Mouse (Mus musculus): ENCODE measurements around the gene Chil3. TPM values are rescaled to one million over a fixed set of nuclear protein-coding genes. Genes with fewer than 3 reads are reported as not detected.
"Not testable (repeated sequence)": the region's sequence is repeated elsewhere in the genome, so short reads cannot be mapped to it uniquely, and the experiment has no call there.

Gene Chil3
- total and polyA plus RNA-seq, 3 experiments = not detected

GRCm38 (mm10) chr3:106187991-106188390 lies 20.6 kb upstream of the Chil3 start:
- no peak overlapping the region for H3K4me3 ChIP-seq (replicated peaks in 1 of 3; ENCODE audit: low read depth in 2 of 3, low read length in 2 of 3, poor library complexity in 1 of 3)
- no peak overlapping the region for H3K4me2 ChIP-seq (ENCODE audit: insufficient read depth, low read depth, poor library complexity, severe bottlenecking)
- dilution Hi-C loops (cut with MboI; ENCODE audit: extremely low pct_ligation_motif_present, extremely low pct_unique_long_range_greater_than_20kb, low sequenced_read_pairs) (no loop called here), in situ Hi-C loops (cut with MboI; ENCODE audit: low pct_ligation_motif_present, low pct_unique_long_range_greater_than_20kb, low sequenced_read_pairs) (no loop called here)
- H3K36me3 ChIP-seq (replicated peaks in 1 of 2; ENCODE audit: control insufficient read depth in 1 of 2, insufficient read depth in 1 of 2, low read length in 1 of 2) = no peaks in the 10 kb centered on the region
- TF ChIP-seq USF1 (IDR thresholded peaks at IDR 0.05; ENCODE audit: low read depth, low read length) (no peak), TCF12 (IDR thresholded peaks at IDR 0.05; ENCODE audit: low read depth, low read length) (no peak), ZNF384 (IDR thresholded peaks at IDR 0.05; ENCODE audit: low read depth, low read length) (no peak), CHD1 (IDR thresholded peaks at IDR 0.05; ENCODE audit: low read depth, low read length) (no peak), ETS1 (conservative IDR thresholded peaks at IDR 0.05; ENCODE audit: low read depth, low read length) (no peak), MAFK (IDR thresholded peaks at IDR 0.05; ENCODE audit: insufficient replicate concordance, low read length) (no peak), KAT2A (IDR thresholded peaks at IDR 0.05; ENCODE audit: insufficient replicate concordance, low read length) (no peak), SMC3 (IDR thresholded peaks at IDR 0.05; ENCODE audit: low read depth, low read length) (no peak), ELF1 (IDR thresholded peaks at IDR 0.05; ENCODE audit: low read depth, low read length) (no peak), ZC3H11A (IDR thresholded peaks at IDR 0.05; ENCODE audit: low read depth, low read length) (no peak), PAX5 (IDR thresholded peaks at IDR 0.05; ENCODE audit: low read length) (no peak)
- no peaks in the 10 kb centered on the region for H3K4me1 ChIP-seq (ENCODE audit: control insufficient read depth in 1 of 2, insufficient read depth in 2 of 2)
- peaks cover 3% of the 10 kb centered on the region for H3K27me3 ChIP-seq (replicated peaks)
- no peaks in the 10 kb centered on the region for H3K9me3 ChIP-seq (replicated peaks; ENCODE audit: low read length)
- no peak overlapping the region for H3K27ac ChIP-seq (ENCODE audit: insufficient read depth, low read depth)
- no peaks in the 10 kb centered on the region for H3K79me2 ChIP-seq (replicated peaks; ENCODE audit: control insufficient read depth, extremely low read depth, insufficient read depth, poor library complexity, severe bottlenecking)
- H3K9ac ChIP-seq (ENCODE audit: insufficient read depth, low read depth) = no peak overlapping the region
- DNase-seq (ENCODE audit: extremely low read depth) = no peak

DNA sequence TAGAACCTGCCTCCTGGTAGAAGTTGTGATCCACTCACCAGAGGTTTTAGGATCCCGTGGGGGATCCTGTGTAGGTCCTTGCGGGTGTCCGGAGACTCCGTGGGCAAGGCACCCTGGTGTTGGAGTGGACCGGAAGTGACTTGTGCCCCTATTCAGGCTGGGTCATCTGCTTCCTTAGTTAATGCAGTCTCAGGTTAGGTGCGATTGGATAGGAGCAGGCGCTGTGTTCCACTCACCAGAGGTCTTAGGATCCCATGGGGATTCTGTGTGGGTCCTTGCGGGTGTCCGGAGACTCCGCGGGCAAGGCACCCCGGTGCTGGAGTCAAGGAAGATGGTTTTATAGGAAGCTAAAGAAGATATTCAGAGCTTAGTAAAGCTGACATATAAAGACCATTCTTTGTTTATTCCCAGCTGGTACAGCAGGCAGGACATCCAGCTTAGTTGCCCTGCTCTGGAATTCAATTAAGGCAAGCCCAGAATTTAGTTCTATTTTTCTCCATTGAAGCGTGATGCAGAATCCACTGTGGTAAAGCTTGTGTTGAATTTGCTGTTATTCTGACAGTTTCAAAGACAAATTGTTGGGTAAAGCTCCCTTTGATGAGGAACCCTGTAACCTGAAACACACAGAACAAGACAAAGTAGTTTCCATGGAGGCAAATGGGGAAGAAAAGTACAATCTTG lies 10.3 kb upstream of the Chil3 start:
- H3K79me2 ChIP-seq (replicated peaks; ENCODE audit: control insufficient read depth, extremely low read depth, insufficient read depth, poor library complexity, severe bottlenecking) = no peaks in the 10 kb centered on the region
- H3K4me3 ChIP-seq (replicated peaks in 1 of 3; ENCODE audit: low read depth in 2 of 3, low read length in 2 of 3, poor library complexity in 1 of 3) = no peak overlapping the region
- no peaks in the 10 kb centered on the region for H3K36me3 ChIP-seq (replicated peaks in 1 of 2; ENCODE audit: control insufficient read depth in 1 of 2, insufficient read depth in 1 of 2, low read length in 1 of 2)
- TF ChIP-seq EP300 (IDR thresholded peaks at IDR 0.05; ENCODE audit: low read length) = no peak
- no peak for TF ChIP-seq CTCF (conservative IDR thresholded peaks at IDR 0.05 in 1 of 2, IDR thresholded peaks at IDR 0.05 in 1 of 2; ENCODE audit: low read depth in 2 of 2, low read length in 2 of 2)
- TF ChIP-seq CHD1 (IDR thresholded peaks at IDR 0.05; ENCODE audit: low read depth, low read length) = no peak
- TF ChIP-seq PAX5 (IDR thresholded peaks at IDR 0.05; ENCODE audit: low read length) = no peak
- TF ChIP-seq JUND (conservative IDR thresholded peaks at IDR 0.05; ENCODE audit: low read depth, low read length) = no peak
- no peak for TF ChIP-seq IRF4 (IDR thresholded peaks at IDR 0.05; ENCODE audit: low read depth, low read length)
- no peak for TF ChIP-seq MEF2A (IDR thresholded peaks at IDR 0.05; ENCODE audit: borderline replicate concordance, low read depth, low read length)
- TF ChIP-seq RCOR1 (conservative IDR thresholded peaks at IDR 0.05; ENCODE audit: low read depth, low read length) = no peak
- no peak for TF ChIP-seq SIN3A (IDR thresholded peaks at IDR 0.05; ENCODE audit: low read length)
- no peak for TF ChIP-seq ZMIZ1 (IDR thresholded peaks at IDR 0.05; ENCODE audit: low read depth, low read length)
- no peak for TF ChIP-seq USF1 (IDR thresholded peaks at IDR 0.05; ENCODE audit: low read depth, low read length)
- no peak for TF ChIP-seq CHD2 (IDR thresholded peaks at IDR 0.05; ENCODE audit: low read length)
- TF ChIP-seq POLR2A (IDR thresholded peaks at IDR 0.05; ENCODE audit: low read depth, low read length) = no peak
- TF ChIP-seq NELFE (IDR thresholded peaks at IDR 0.05; ENCODE audit: low read depth, low read length) = no peak
- TF ChIP-seq USF2 (conservative IDR thresholded peaks at IDR 0.05; ENCODE audit: low read depth, low read length) = no peak
- dilution Hi-C loops (cut with MboI; ENCODE audit: extremely low pct_ligation_motif_present, extremely low pct_unique_long_range_greater_than_20kb, low sequenced_read_pairs) (no loop called here), in situ Hi-C loops (cut with MboI; ENCODE audit: low pct_ligation_motif_present, low pct_unique_long_range_greater_than_20kb, low sequenced_read_pairs) (no loop called here)
- peaks cover 0 to 5% of the 10 kb centered on the region in 2 experiments; a peak in 1 of 4 replicates for H3K4me1 ChIP-seq (ENCODE audit: control insufficient read depth in 1 of 2, insufficient read depth in 2 of 2)
- DNase-seq (ENCODE audit: extremely low read depth) = no peak
- H3K4me2 ChIP-seq (ENCODE audit: insufficient read depth, low read depth, poor library complexity, severe bottlenecking) = no peak overlapping the region
- no peak overlapping the region for H3K27ac ChIP-seq (ENCODE audit: insufficient read depth, low read depth)
- no peaks in the 10 kb centered on the region for H3K27me3 ChIP-seq (replicated peaks)
- no peaks in the 10 kb centered on the region for H3K9me3 ChIP-seq (replicated peaks; ENCODE audit: low read length)
- H3K9ac ChIP-seq (ENCODE audit: insufficient read depth, low read depth) = no peak overlapping the region

DNA sequence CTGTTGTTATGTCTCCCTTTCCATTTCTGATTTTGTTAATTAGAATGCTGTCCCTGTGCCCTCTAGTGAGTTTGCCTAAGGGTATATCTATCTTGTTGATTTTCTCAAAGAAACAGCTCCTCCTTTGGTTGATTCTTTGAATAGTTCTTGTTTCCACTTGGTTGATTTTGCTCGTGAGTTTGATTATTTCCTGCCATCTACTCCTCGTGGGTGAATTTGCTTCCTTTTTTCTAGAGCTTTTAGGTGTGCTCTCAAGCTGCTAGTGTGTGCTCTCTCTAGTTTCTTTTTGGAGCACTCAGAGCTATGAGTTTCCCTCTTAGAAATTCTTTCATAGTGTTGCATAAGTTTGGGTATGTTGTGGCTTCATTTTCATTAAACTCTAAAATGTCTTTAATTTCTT lies 7.6 kb upstream of the Chil3 start:
- H3K27ac ChIP-seq (ENCODE audit: insufficient read depth, low read depth); H3K9me3 ChIP-seq (replicated peaks; ENCODE audit: low read length); DNase-seq (ENCODE audit: extremely low read depth); H3K4me3 ChIP-seq (replicated peaks in 1 of 3; ENCODE audit: low read depth in 2 of 3, low read length in 2 of 3, poor library complexity in 1 of 3); in situ Hi-C loops (cut with MboI; ENCODE audit: low pct_ligation_motif_present, low pct_unique_long_range_greater_than_20kb, low sequenced_read_pairs); H3K4me1 ChIP-seq (ENCODE audit: control insufficient read depth in 1 of 2, insufficient read depth in 2 of 2); H3K79me2 ChIP-seq (replicated peaks; ENCODE audit: control insufficient read depth, extremely low read depth, insufficient read depth, poor library complexity, severe bottlenecking); H3K27me3 ChIP-seq (replicated peaks); H3K36me3 ChIP-seq (replicated peaks in 1 of 2; ENCODE audit: control insufficient read depth in 1 of 2, insufficient read depth in 1 of 2, low read length in 1 of 2); H3K9ac ChIP-seq (ENCODE audit: insufficient read depth, low read depth); dilution Hi-C loops (cut with MboI; ENCODE audit: extremely low pct_ligation_motif_present, extremely low pct_unique_long_range_greater_than_20kb, low sequenced_read_pairs): not testable (repeated sequence)
- peak overlapping the region; percentile 44; the same call in 1 of the 2 replicates for H3K4me2 ChIP-seq (ENCODE audit: insufficient read depth, low read depth, poor library complexity, severe bottlenecking)
